Mouse (Mus musculus): ENCODE measurements around the gene Ambra1.

Ambra1 gene

DNA sequence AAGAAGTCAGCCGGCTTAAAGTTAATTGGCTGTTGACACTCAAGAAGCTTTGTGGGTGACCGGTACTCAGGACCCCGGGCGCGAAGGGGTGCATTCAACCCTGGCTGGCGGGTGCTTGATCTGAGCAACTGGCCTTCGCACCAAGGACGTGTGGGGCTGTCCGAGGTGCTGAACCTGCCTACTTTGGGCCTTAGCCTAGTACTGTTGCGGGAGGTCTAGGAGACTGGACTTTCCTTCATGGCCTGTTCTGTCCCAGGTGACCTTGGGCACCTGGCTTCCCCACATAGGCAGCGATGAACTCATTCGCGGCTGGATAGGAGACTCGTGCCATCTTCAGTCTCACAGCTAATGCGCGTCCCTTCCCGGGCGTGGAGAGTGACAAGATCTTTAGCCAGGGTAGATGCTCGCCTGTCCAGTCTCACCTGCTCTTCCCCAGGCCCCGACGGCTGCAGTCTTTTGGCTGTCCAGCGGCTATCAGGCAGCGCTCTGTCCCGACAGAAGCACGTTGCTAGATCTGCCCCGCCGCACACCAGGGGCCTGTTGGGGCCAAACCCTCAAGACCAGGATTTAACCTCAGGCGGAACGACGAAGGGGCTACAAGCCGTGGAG, 191.4 kb downstream of the Ambra1 start:
- DNase-seq (ENCODE audit: low spot score), result peak; percentile 93

DNA sequence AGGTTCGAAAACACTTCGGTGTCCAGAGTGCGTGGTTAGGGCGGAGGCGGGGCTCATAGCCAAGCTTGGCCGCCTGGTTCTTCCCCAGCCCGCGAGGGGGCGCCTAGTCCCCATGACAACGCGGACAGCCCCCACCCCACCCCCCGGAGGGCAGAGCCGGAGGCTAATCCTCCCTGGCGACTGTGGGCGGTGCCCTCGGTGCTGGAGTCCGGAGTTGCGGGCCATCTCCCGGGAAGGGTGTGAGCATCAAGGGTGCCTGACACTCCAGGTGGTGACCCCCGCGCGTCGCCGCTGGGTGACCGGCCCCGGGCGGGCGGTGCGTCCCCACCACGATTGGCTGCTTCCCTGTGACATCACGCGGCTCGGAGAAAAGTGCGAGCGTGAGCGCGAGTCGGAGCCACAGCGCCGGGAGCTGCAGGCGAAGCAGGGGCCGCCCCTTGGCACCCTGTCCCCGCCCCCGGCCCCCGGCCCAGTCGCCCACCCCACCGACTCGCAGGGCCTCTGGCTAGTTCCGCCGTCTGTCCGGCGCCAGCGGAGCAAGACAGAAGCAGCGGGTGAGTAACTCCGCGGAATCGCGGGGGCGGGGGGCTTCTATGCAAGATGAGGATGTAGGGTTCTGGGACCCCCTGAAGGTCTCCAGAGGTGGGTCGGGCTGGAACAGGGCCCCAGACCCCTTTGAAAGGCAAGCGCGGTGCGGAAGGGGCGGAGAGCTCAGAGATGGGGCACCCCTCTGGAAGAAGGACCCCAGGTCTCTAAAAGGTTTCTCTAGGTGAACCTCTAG, 192.0 kb downstream of the Ambra1 start:
- peak; percentile 77 for DNase-seq (ENCODE audit: low spot score)

DNA sequence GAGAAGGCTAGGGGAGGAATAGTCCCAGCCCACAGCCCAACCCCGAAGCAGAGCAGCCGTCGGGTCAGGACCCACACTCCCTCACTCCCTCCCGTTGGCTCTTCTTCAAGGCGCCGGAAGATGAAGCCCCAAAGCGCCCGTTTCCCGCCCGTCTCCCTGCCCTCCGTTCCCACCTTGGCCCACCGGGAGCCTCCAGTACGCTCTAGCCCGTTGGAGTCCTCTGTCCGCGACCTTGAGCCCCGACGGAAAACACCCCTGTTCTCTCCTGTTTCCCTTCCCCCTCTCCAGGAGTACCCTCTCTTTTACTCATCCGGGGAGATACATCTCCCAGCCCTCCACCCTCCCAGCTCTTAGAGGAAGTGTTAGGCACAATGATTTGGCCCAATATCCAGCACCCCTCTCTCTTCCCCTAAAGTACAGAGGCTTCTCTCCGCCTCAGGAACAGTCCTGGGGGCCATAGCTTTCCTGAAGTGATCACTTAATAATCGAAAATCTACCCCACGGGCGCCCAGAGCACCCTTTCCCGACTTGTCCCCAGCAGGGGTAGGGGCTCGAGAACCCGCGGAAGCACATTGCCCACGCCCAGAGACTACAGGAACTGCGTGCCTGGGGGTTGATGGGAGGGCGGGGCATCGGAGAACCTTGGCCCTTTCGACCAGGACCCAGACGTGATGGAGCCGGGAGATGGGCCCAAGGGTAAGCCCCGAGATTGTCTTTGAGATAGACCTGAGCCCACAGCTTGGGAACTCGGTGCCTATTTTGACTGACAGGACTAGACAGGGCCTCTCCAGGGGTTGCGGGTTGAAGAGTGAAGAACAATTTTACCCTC, 192.9 kb downstream of the Ambra1 start:
- DNase-seq (ENCODE audit: low spot score), result peak; percentile 50

DNA sequence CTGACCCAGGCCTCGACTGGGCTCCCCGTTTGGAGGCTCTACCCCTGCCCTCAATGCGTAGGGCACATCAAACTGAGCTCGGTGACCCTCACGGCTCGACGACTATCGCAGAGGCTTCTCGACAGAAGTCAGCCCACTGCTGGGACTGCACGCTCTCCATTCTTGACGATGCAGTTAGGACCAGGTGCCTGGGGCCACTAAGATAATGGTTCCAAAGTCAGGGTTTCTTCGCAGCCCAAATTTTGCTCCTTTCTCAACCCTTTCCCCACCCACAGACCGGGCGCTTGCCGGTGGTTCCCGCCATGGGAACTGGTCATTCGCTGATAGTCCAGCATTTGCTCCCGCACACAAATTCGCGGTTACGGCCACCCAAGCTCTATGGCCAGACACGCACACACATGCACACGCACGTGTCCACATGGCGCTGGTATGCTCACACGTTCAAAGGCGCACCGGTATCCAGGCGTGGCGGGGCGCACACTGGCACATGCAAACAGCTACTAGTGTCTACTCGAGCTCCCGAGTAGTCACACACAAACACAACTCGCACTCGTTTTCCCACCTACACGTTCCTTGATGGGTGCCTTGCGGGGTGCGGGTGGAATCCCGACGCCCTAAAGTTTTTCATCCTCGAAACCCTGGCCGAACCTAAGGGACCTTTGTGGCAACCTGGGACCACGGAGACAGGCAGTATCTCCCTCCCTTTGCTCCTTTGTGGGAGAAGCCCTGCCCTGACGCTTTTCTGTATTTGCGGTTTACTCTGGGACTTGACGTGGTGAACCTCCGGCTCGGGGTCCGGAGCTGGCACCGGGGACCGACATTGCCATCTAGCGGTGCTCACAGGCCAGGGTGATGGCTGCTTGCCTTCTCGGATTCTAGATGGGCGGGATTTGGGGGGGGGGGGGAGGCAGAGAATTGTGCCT, 193.7 kb downstream of the Ambra1 start:
- DNase-seq (ENCODE audit: low spot score), result peak; percentile 83

DNA sequence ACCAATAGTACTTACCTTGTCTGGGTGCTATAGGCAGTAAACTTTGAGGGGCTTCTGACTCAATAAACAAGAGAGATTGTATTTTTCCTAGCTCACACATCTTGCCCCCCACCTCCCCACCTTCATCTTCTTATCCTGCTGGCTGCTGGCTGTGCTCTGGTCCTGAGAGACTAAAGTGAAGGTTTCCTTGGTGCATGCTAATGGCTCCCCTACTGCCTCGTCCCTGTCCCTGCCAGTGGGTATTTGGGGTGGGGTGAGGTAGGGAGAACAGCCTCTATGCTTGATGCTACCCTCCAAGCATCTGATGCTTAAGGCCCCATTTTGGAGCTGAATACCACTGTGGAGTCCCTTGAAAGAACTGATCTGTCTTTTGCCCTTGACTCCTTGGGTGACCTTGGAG, 194.8 kb downstream of the Ambra1 start:
- peak; percentile 31 for DNase-seq (ENCODE audit: low spot score)

DNA sequence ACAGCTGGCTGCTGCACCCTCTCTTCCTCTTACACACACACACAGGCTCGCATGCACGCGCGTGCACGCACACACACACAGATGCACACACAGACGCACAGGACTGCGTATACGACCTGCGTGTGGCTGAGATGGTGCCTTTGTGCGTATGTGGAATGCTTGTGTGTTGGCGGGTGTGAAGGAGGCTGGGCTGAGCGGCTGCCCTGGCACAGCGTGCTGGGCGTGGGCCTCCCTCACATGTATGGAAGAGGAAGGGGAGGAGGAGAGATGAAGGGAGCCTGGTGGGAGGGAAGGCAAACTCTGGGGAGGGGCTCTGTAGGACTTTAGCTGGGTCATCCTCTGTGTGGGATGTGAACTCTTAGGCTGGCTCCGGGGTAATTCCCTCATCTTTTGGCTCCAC, 195.5 kb downstream of the Ambra1 start:
- DNase-seq (ENCODE audit: low spot score), result peak; percentile 41

DNA sequence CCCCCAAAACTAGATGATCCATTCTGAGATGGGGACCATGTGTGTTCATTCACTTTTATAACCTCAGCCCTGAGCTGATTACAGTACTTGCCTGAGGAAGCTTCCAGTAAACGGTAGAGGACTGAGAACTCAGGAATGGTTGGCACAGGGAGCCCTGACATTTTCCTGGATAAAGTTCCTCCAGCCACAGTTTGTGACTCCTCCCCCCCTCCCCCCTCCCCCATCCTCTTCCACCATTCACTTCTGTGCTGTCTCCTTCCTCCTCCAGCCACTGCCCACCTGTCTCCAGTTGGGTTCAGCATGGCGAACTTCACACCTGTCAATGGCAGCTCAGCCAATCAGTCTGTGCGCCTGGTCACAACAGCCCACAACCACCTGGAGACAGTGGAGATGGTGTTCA, 197.0 kb downstream of the Ambra1 start, which contains the start of gene Chrm4:
Chrm4 (plus strand) TSS at position 301 of the 400 bp plus-strand sequence.
- DNase-seq (ENCODE audit: low spot score), result no peak

DNA sequence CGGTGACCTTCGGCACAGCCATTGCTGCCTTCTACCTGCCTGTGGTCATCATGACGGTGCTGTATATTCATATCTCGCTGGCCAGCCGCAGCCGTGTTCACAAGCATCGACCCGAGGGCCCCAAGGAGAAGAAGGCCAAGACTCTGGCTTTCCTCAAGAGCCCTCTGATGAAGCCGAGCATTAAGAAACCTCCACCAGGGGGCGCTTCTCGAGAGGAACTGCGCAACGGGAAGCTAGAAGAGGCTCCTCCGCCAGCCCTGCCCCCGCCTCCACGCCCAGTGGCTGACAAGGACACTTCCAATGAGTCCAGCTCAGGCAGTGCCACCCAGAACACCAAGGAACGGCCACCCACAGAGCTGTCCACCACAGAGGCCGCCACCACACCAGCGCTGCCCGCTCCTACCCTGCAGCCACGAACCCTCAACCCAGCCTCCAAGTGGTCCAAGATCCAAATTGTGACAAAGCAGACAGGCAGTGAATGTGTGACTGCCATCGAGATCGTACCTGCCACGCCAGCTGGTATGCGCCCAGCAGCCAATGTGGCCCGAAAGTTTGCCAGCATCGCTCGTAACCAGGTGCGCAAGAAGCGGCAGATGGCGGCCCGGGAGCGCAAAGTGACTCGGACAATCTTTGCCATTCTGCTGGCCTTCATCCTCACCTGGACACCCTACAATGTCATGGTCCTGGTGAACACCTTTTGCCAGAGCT, 198.0 kb downstream of the Ambra1 start:
- DNase-seq (ENCODE audit: low spot score), result peak; percentile 92

DNA sequence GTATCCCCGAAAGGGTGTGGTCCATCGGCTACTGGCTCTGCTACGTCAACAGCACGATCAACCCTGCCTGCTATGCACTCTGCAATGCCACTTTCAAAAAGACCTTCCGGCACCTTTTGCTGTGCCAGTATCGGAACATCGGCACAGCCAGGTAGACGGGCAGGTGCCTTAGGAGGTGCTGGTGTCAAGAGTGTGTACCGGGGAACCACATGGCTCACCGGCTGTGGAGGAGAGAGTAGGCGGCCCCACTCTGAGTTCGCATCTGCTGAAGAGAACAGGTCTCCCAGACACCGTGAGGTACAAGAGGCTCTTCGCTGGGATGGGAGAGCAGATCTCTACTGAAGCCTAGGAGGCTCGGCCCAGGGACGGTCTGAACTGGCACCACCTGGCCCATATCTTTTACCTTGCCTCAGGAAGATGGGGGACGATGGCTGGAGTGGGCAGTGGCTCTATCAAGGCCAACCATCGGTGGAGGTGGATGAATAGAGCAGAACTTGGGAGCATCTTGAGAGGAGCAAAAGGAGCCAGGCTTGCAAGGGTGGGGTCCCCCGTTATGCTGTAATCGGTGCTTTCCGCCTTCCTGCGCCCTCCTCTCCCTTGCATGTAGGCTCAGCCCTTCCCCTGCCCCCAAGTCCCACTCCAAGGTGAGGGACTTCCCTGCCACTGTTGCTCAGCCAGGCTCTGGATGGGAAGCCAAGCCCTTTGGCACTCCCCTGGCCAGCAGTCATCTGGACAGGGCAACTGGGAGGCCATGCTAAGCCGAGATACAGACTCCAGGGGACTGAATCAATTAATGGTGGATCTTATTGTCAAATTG, 198.8 kb downstream of the Ambra1 start:
- peak; percentile 43 for DNase-seq (ENCODE audit: low spot score)

DNA sequence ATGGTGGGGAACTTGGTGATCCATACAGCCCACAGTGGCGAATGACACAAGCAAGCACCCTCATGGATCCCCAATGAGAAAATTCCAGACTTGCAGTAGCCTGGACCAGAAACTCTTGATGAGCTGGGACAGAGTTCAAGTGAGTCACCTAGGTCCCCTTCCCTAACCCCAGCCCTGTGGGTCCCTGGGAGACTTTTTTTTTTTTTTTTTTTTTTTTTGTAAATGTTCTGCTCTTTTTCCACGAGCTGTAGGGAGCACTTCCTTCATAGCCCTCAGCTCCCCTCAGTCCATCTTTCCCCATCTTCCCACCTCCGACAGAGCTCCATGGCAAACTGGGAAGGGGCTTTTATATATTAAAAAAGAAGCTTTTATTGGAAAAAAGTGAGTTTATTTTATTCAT, 199.5 kb downstream of the Ambra1 start:
- DNase-seq (ENCODE audit: low spot score), result no peak

DNA sequence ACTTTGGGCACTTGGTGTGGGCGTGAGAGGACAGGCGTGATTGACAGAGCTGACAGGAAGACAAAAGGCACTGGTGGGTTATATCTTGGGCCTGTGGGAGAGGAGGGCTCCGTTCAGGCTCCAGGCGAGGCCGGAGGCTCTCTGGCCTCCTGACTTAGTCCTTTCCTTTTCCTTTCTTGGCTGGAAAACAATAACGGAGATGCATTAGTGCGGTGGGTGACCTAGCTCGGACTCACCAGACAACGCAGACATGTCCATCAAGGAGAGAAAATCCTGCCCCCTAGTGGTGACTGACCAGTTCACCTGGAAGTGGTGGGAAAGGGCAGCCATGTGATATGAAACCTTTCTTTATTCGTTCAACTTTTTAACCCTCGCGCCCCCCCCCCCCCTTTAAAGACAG, 200.0 kb downstream of the Ambra1 start:
- peak; percentile 77 for DNase-seq (ENCODE audit: low spot score)

DNA sequence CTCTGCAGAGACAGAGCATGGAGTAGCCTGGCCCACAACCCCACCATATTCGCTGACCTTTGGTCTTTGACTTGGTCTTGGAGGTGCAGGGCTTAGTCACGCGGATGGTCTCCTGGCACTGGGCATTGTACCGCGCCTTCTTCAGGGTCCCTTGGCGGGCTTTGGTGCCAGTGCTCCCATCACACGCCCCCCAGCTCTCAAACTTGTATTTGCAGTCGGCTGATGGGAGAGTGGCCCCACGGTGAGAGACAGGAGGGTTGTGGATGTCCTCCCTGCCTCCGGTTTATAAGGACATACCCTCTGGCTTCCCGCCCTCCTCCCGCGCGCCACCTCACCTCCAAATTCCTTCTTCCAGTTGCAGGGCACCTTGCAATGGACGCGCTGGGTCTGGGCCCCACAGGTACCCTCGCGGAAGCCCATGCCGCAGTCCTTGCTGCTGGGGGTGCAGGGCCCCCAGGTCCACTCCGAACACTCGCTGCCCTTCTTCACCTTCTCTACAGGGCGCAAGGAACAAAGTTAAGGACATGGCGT, 200.9 kb downstream of the Ambra1 start:
- no peak for DNase-seq (ENCODE audit: low spot score)

DNA sequence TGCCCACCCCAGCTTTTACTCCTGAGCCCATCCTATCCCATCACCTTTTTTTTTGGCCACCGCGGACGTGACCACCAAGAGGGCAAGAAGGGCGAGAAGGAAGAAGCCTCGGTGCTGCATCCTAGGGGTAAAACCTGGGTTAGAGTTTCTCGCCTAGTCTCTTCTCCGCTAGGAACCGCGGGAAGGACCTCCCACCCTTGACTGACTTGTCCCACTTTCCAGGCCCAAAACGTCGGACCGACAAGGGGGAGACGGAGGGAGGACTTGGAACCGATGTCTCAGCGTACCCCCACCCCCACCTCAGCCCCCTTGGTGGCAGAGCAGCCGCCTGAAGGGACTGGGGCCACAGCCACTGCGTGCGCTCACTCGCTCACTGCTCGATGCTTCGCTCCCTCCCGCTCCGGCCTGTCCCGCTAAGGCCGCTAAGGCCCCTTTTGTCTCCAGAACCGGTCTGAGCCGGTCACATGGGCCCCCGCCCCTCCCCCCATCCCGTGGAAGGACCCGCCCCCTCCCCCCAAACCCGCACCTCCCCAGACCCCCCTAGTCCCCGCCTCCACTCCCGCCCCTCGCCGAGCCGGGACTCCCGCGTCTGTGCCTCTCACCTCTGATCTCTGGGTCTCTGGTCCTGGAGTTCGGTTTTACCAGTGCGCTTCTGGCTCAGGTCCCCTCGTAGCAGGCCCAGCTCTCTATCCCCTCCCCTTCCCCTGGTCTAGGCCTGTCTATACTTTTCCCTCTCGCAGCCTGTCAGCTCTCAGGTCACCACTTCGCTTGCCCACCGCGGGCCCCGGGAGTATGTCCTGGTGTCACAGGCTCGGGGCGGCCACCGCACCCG, 201.6 kb downstream of the Ambra1 start:
- peak; percentile 83 for DNase-seq (ENCODE audit: low spot score)

DNA sequence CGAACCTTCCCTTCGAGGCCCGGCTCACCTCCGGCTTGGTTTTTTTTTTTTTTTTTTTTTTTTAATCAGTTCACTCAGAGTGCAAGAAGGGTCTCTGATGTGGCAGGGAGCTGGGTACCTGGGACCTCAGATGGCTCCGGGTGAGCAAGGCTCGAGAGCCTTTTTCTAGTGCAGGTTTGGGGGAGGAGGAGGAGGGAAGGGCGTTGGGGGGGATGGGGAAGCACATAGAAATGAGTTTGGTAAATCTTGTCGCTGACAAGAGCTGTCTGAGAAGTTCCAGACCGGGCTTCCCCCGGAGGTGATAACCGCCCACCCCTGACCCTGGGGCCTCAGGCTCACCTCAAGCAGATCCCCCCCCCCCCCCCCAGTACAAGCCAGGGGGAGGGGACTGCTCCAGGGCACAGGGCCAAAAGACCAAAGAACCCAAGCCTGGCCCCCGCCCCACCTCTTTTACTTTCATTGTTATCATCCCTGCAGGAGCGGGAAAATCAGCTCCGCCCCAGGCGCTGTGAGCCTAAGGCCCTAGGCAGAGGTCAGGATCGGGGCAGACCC, 202.3 kb downstream of the Ambra1 start, which contains the start of gene Mdk:
Mdk (minus strand) TSS at position 138 of the 552 bp plus-strand sequence.
- no peak for DNase-seq (ENCODE audit: low spot score)

DNA sequence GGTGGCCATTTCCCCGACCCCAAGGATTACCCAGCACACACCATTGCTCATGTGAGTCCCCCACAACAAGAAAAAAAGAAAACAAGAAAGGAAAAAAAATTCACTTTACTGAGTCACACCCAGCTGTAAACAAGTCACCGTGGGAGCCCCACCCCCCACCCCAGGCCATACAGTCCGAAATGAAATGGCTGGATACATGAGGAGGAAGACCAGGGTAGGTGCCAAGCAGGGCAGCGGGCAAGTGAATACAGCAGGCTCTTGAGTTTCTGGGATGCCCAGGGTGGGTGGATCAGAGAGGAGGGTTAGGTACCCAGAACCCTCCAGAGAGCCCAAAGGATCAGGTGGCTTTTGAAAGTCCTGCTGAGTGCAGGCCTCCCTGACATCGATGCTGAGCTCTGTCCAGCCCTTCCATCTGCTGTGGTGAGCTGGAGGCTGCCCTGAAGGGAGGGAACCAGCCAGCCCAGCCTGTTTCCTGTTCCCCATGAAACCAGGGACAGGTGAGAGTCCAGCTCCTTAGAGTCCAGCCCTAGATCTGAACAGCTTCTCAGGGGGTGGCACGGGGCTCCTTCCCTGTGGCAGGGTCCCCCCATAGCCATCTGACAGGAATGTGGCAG, 202.9 kb downstream of the Ambra1 start:
- DNase-seq (ENCODE audit: low spot score), result no peak

DNA sequence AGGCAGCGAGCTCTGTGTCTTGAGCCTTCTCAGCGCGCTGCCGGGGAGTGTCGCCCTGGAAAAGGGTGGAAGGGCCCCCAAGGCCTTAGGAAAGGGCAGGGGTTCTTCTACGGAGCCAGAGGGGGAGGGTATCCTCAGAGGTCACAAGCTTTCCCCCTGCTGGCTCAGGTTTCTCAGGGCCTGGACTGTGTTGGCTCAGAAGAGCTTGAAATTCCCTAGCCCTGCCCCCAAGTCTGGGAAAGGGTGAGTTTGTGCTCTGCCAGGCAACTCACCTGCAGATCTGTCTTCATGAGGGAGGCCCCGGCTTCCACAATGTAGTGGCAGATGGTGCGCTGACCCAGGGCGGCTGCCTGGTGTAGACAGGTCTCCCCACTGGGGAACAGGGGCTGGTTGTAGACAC, 203.5 kb downstream of the Ambra1 start:
- DNase-seq (ENCODE audit: low spot score), result no peak

DNA sequence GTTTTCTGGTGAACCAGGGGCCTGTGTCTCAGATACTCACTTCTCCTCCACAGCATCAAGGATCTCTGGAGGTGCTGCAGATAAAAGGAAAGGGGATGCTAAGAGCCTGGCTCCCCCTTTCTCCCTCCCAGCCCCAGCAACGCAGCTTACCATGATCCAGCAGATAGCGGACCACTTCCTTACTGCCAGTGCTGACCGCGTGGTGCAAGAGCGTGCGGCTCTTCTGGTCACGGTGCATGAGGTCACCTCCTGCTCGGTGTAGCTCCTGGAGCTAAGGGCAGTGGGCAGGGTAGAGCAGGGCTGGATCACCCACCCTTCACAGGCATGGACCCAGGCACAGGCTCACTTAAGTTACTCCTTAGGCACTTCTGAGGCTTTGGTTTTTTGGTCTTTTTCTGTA, 204.1 kb downstream of the Ambra1 start:
- no peak for DNase-seq (ENCODE audit: low spot score)

Data from testis, postnatal 10 days (tissue).